ENCODE assay signal across 8 mouse cellular contexts in genomic region chr3:95994381-95994846, GRCm38 (mm10). TPM values are rescaled to one million over a fixed set of nuclear protein-coding genes. Genes with fewer than 3 reads are reported as not detected.
DNase-seq lines count a peak whose midpoint lies in the region; ATAC-seq and TF ChIP-seq lines count a peak whose summit lies in the region.

No protein-coding gene starts in this region.

- peaks cover 30% of the 10 kb centered on the region for H3K27me3 ChIP-seq in liver, embryonic 16.5 days (ENCODE audit: control insufficient read depth, insufficient read depth, low read depth, low read length)

- H3K4me3 ChIP-seq in liver, embryonic 16.5 days (ENCODE audit: low read depth, low read length): peak overlapping the region; percentile 67
- peak overlapping the region; percentile 59 for H3K4me3 ChIP-seq in olfactory bulb, adult 2 months (ENCODE audit: insufficient read depth, low read depth, low read length)

- H3K36me3 ChIP-seq in liver, embryonic 16.5 days (ENCODE audit: control insufficient read depth, insufficient read depth): no peaks in the 10 kb centered on the region

- peaks cover 25% of the 10 kb centered on the region for H3K4me1 ChIP-seq in liver, embryonic 16.5 days (ENCODE audit: control insufficient read depth, low read depth, low read length)
- H3K4me1 ChIP-seq in olfactory bulb, adult 2 months (ENCODE audit: control insufficient read depth, insufficient read depth, low read length): peaks cover 45% of the 10 kb centered on the region

- intact Hi-C loops in heart, postnatal 36 days (cut with DNase I): no loop called here

- peak overlapping the region; percentile 90 for H3K4me2 ChIP-seq in liver, embryonic 16.5 days (ENCODE audit: low read depth, low read length)

- 20% methylated on average over 6 of the region's 6 CpGs for WGBS in liver, embryonic 16.5 days (ENCODE audit: insufficient replicate concordance)
- 4% methylated on average over 6 of the region's 6 CpGs for WGBS in olfactory bulb, adult 2 months

- no peak overlapping the region for H3K9ac ChIP-seq in liver, embryonic 16.5 days (ENCODE audit: low read depth, low read length)

- ATAC-seq in common myeloid progenitor, adult 5-6 weeks (replicated peaks; ENCODE audit: low read depth, poor library complexity, severe bottlenecking): peak; percentile 27; the same call in 1 of the 2 replicates
- ATAC-seq in liver, embryonic 16.5 days (ENCODE audit: low read depth): no peak

- DNase-seq in kidney, adult 9 months: peak; percentile 32
- no peak for DNase-seq in kidney, postnatal 25 days
- DNase-seq in heart, postnatal 36 days: peak; percentile 47 to 63
- DNase-seq in gastrocnemius, postnatal 25 days: no peak
- DNase-seq in retina, postnatal 1 day: no peak

- TF ChIP-seq POLR2A in olfactory bulb, adult 2 months (IDR thresholded peaks at IDR 0.05; ENCODE audit: insufficient read depth, low read depth, low read length): no peak

- no peak for TF ChIP-seq CTCF in olfactory bulb, adult 2 months (IDR thresholded peaks at IDR 0.05; ENCODE audit: insufficient read depth, low read depth, low read length)

- no peaks in the 10 kb centered on the region for H3K9me3 ChIP-seq in liver, embryonic 16.5 days (replicated peaks; ENCODE audit: control insufficient read depth, low read length)

- peak overlapping the region; percentile 43; the same call in 1 of the 2 replicates for H3K27ac ChIP-seq in liver, embryonic 16.5 days (ENCODE audit: low read length)
- peak overlapping the region; percentile 96 for H3K27ac ChIP-seq in olfactory bulb, adult 2 months (ENCODE audit: insufficient read depth, low read depth, low read length)

RNA-seq across cellular contexts. Expression of gene Plekho1, which starts 1.4 kb away (rescaled TPM):
- 28.9 and 33.8 TPM in 2 replicates for total RNA-seq in common myeloid progenitor, adult 5-6 weeks (2017)
- total RNA-seq in heart, postnatal 36 days (2021): 10 to 100 TPM; 73.4 to 81.1 TPM
- polyA plus RNA-seq in liver, embryonic 16.5 days (2015; fragmentation: Nextera tagmentation; extraction: Ambion mirVana): 4.2 and 4.5 TPM in 2 replicates
- not detected in 2 replicates for polyA plus RNA-seq in olfactory bulb, adult 2 months (2012; ENCODE audit: insufficient read depth, insufficient read length, low replicate concordance, missing spikeins)
- total RNA-seq in gastrocnemius, postnatal 25 days (2021): 10 to 100 TPM; 23.2 to 39.8 TPM

Comparison
In these comparisons a context has a peak if more than half of its experiments do, and no peak if none do; other contexts are left out.
1. DNase-seq: peak in kidney, adult 9 months (single experiment) and heart, postnatal 36 days (2 of 2); none in kidney, postnatal 25 days (0 of 2), gastrocnemius, postnatal 25 days (single experiment) and retina, postnatal 1 day (single experiment).